Mouse (Mus musculus): ENCODE measurements at regions not wholly inside any gene's neighbourhood (a gene's known extent, or its start where the extent isn't known, plus 50 kb on each side); places are given as distances from the start of the nearest gene placed in this dataset.
A peak's percentile ranks its signal among the peaks of the same experiment; 100 is the strongest.

- H3K27me3 ChIP-seq: no peaks in the 10 kb centered on the region
- H3K36me3 ChIP-seq: no peaks in the 10 kb centered on the region
- no peak overlapping the region for H3K4me3 ChIP-seq
- 80% methylated on average over 5 of the region's 5 CpGs for WGBS
- no peak overlapping the region for H3K9ac ChIP-seq
- H3K27ac ChIP-seq: no peak overlapping the region
- H3K4me2 ChIP-seq: no peak overlapping the region
- ATAC-seq (ENCODE audit: low FRiP score): no peak
- H3K9me3 ChIP-seq: no peaks in the 10 kb centered on the region
- no peaks in the 10 kb centered on the region for H3K4me1 ChIP-seq (replicated peaks)
Measured at GRCm38 (mm10) chr12:109272101-109272500, 180.5 kb upstream of the Dlk1 start.

- no peak overlapping the region for H3K27ac ChIP-seq
- WGBS: 24% methylated on average over 6 of the region's 6 CpGs
- no peak overlapping the region for H3K9ac ChIP-seq
- H3K4me3 ChIP-seq: no peak overlapping the region
- H3K27me3 ChIP-seq: no peaks in the 10 kb centered on the region
- no peak overlapping the region for H3K4me2 ChIP-seq
- ATAC-seq (ENCODE audit: low FRiP score): no peak
- no peaks in the 10 kb centered on the region for H3K4me1 ChIP-seq (replicated peaks)
- peaks cover 11% of the 10 kb centered on the region; the same call in 1 of the 2 replicates for H3K9me3 ChIP-seq
- no peaks in the 10 kb centered on the region for H3K36me3 ChIP-seq
Measured at GRCm38 (mm10) chr12:109314850-109315249, 137.8 kb upstream of the Dlk1 start.

- Histone ChIP-seq H3K27me3 (no peaks in the 10 kb centered on the region), H3K4me3 (no peak overlapping the region), H3K4me2 (no peak overlapping the region), H3K4me1 (replicated peaks) (no peaks in the 10 kb centered on the region), H3K27ac (no peak overlapping the region), H3K9ac (no peak overlapping the region), H3K36me3 (no peaks in the 10 kb centered on the region), H3K9me3 (no peaks in the 10 kb centered on the region)
- ATAC-seq (ENCODE audit: low FRiP score): no peak
- 57% methylated on average over 11 of the region's 11 CpGs for WGBS
Measured at GRCm38 (mm10) chr12:109325986-109326385, 126.6 kb upstream of the Dlk1 start.

- 90% methylated on average over 2 of the region's 2 CpGs for WGBS
- no peak overlapping the region for H3K4me2 ChIP-seq
- H3K9ac ChIP-seq: no peak overlapping the region
- no peaks in the 10 kb centered on the region for H3K4me1 ChIP-seq (replicated peaks)
- no peaks in the 10 kb centered on the region for H3K9me3 ChIP-seq
- H3K36me3 ChIP-seq: no peaks in the 10 kb centered on the region
- H3K27me3 ChIP-seq: no peaks in the 10 kb centered on the region
- ATAC-seq (ENCODE audit: low FRiP score): no peak
- H3K27ac ChIP-seq: no peak overlapping the region
- H3K4me3 ChIP-seq: no peak overlapping the region
Measured at GRCm38 (mm10) chr12:109371327-109371726, 81.3 kb upstream of the Dlk1 start.

- no peak overlapping the region for H3K4me3 ChIP-seq
- no peaks in the 10 kb centered on the region for H3K4me1 ChIP-seq (replicated peaks)
- 0 out of 2 replicates have a peak, but pooled peaks cover 2% of the 10 kb centered on the region for H3K9me3 ChIP-seq
- ATAC-seq (ENCODE audit: low FRiP score): no peak
- no peak overlapping the region for H3K27ac ChIP-seq
- no peaks in the 10 kb centered on the region for H3K36me3 ChIP-seq
- no peak overlapping the region for H3K9ac ChIP-seq
- no peak overlapping the region for H3K4me2 ChIP-seq
- WGBS: 81% methylated on average over 5 of the region's 5 CpGs
- H3K27me3 ChIP-seq: no peaks in the 10 kb centered on the region
Measured at GRCm38 (mm10) chr12:109385794-109386193, 66.8 kb upstream of the Dlk1 start.

GRCm38 (mm10) chr12:109388791-109389190 lies 63.8 kb upstream of the Dlk1 start:
- H3K9ac ChIP-seq: no peak overlapping the region
- 52% methylated on average over 7 of the region's 7 CpGs for WGBS

GRCm38 (mm10) chr12:109390388-109390920 lies 62.2 kb upstream of the Dlk1 start:
- Histone ChIP-seq H3K27ac (no peak overlapping the region), H3K4me1 (replicated peaks) (peaks cover 23% of the 10 kb centered on the region), H3K4me2 (no peak overlapping the region), H3K4me3 (no peak overlapping the region), H3K9me3 (no peaks in the 10 kb centered on the region), H3K36me3 (no peaks in the 10 kb centered on the region), H3K9ac (no peak overlapping the region), H3K27me3 (0 out of 2 replicates have a peak, but pooled peaks cover 6% of the 10 kb centered on the region)
- 94% methylated on average over 12 of the region's 12 CpGs for WGBS
- ATAC-seq (ENCODE audit: low FRiP score): no peak

More at GRCm38 (mm10) chr12:109388791-109389190, 63.8 kb upstream of the Dlk1 start:
- H3K4me1 ChIP-seq (replicated peaks): peaks cover 11% of the 10 kb centered on the region
- no peak for ATAC-seq (ENCODE audit: low FRiP score)
- no peaks in the 10 kb centered on the region for H3K36me3 ChIP-seq
- H3K27me3 ChIP-seq: 0 out of 2 replicates have a peak, but pooled peaks cover 6% of the 10 kb centered on the region
- no peak overlapping the region for H3K4me3 ChIP-seq
- H3K4me2 ChIP-seq: no peak overlapping the region
- H3K9me3 ChIP-seq: no peaks in the 10 kb centered on the region
- no peak overlapping the region for H3K27ac ChIP-seq

GRCm38 (mm10) chr12:109390978-109391377 lies 61.6 kb upstream of the Dlk1 start:
- 90% methylated on average over 8 of the region's 8 CpGs for WGBS
- Histone ChIP-seq H3K9me3 (no peaks in the 10 kb centered on the region), H3K27ac (no peak overlapping the region), H3K4me2 (no peak overlapping the region), H3K27me3 (0 out of 2 replicates have a peak, but pooled peaks cover 6% of the 10 kb centered on the region), H3K36me3 (no peaks in the 10 kb centered on the region), H3K9ac (no peak overlapping the region), H3K4me1 (replicated peaks) (peaks cover 23% of the 10 kb centered on the region), H3K4me3 (no peak overlapping the region)
- ATAC-seq (ENCODE audit: low FRiP score): no peak

GRCm38 (mm10) chr12:109393326-109393725 lies 59.3 kb upstream of the Dlk1 start:
- H3K4me3 ChIP-seq: no peak overlapping the region
- peaks cover 40% of the 10 kb centered on the region for H3K4me1 ChIP-seq (replicated peaks)
- peak overlapping the region; percentile 78; the same call in 1 of the 2 replicates for H3K27ac ChIP-seq
- 0 out of 2 replicates have a peak, but pooled peaks cover 6% of the 10 kb centered on the region for H3K27me3 ChIP-seq
- H3K36me3 ChIP-seq: no peaks in the 10 kb centered on the region
- WGBS: 30% methylated on average over 8 of the region's 8 CpGs
- peak overlapping the region; percentile 25 for H3K4me2 ChIP-seq
- no peak for ATAC-seq (ENCODE audit: low FRiP score)
- H3K9me3 ChIP-seq: no peaks in the 10 kb centered on the region
- no peak overlapping the region for H3K9ac ChIP-seq

GRCm38 (mm10) chr12:109393795-109394194 lies 58.8 kb upstream of the Dlk1 start:
- peak overlapping the region; percentile 78 for H3K27ac ChIP-seq
- 4% methylated on average over 15 of the region's 15 CpGs for WGBS
- peak; percentile 64 for ATAC-seq (ENCODE audit: low FRiP score)

GRCm38 (mm10) chr12:109394396-109394795 lies 58.2 kb upstream of the Dlk1 start:
- peak; percentile 34; the same call in 1 of the 2 replicates for ATAC-seq (ENCODE audit: low FRiP score)
- H3K9ac ChIP-seq: no peak overlapping the region

More at GRCm38 (mm10) chr12:109393795-109394194, 58.8 kb upstream of the Dlk1 start:
- peak overlapping the region; percentile 25 for H3K4me2 ChIP-seq
- no peaks in the 10 kb centered on the region for H3K36me3 ChIP-seq
- H3K4me1 ChIP-seq (replicated peaks): peaks cover 45% of the 10 kb centered on the region
- H3K4me3 ChIP-seq: no peak overlapping the region
- H3K9ac ChIP-seq: no peak overlapping the region
- no peaks in the 10 kb centered on the region for H3K9me3 ChIP-seq
- H3K27me3 ChIP-seq: 0 out of 2 replicates have a peak, but pooled peaks cover 6% of the 10 kb centered on the region

GRCm38 (mm10) chr12:109396614-109397013 lies 56.0 kb upstream of the Dlk1 start:
- Histone ChIP-seq H3K27ac (no peak overlapping the region), H3K4me3 (no peak overlapping the region), H3K9ac (no peak overlapping the region), H3K4me2 (no peak overlapping the region), H3K27me3 (0 out of 2 replicates have a peak, but pooled peaks cover 6% of the 10 kb centered on the region), H3K36me3 (no peaks in the 10 kb centered on the region), H3K9me3 (no peaks in the 10 kb centered on the region), H3K4me1 (replicated peaks) (peaks cover 62% of the 10 kb centered on the region)
- 88% methylated on average over 6 of the region's 6 CpGs for WGBS
- ATAC-seq (ENCODE audit: low FRiP score): no peak

More at GRCm38 (mm10) chr12:109394396-109394795, 58.2 kb upstream of the Dlk1 start:
- H3K9me3 ChIP-seq: no peaks in the 10 kb centered on the region
- H3K4me2 ChIP-seq: no peak overlapping the region
- WGBS: 31% methylated on average over 11 of the region's 11 CpGs
- H3K27ac ChIP-seq: peak overlapping the region; percentile 78
- no peaks in the 10 kb centered on the region for H3K36me3 ChIP-seq
- 0 out of 2 replicates have a peak, but pooled peaks cover 6% of the 10 kb centered on the region for H3K27me3 ChIP-seq
- no peak overlapping the region for H3K4me3 ChIP-seq
- H3K4me1 ChIP-seq (replicated peaks): peaks cover 51% of the 10 kb centered on the region
